Mouse (Mus musculus) heart, embryonic 16.5 days (tissue): ENCODE measurements at regions not wholly inside any gene's neighbourhood (a gene's known extent, or its start where the extent isn't known, plus 50 kb on each side); places are given as distances from the start of the nearest gene placed in this dataset.

Source experiments
- ATAC-seq: fragments of 200-750 bp; cut with Nextera tagmentation; replicated peaks from 2 replicates; pipeline ENCODE4 v1.8.0; 2017; ENCODE audit warnings: moderate number of reproducible peaks; ENCODE audit not compliant: insufficient read depth, low FRiP score; ENCODE audit errors: extremely low read depth
- H3K27ac ChIP-seq: fragments of 300-500 bp; sonication (generic); 2 replicates; pipeline ENCODE4 v1.5.1; 2014; ENCODE audit warnings: mild to moderate bottlenecking, low read length, control low read depth, moderate library complexity
- H3K27me3 ChIP-seq: fragments of 300-500 bp; sonication (generic); 2 replicates; pipeline ENCODE4 v1.6.1; 2014; ENCODE audit warnings: low read length, mixed read lengths; ENCODE audit not compliant: control insufficient read depth, insufficient read depth
- H3K36me3 ChIP-seq: fragments of 300-500 bp; sonication (generic); 2 replicates; pipeline ENCODE4 v1.6.1; 2014; ENCODE audit not compliant: control insufficient read depth, insufficient read depth
- H3K4me1 ChIP-seq: fragments of 300-500 bp; sonication (generic); 2 replicates; pipeline ENCODE4 v1.6.1; 2014; ENCODE audit warnings: low read length, mixed read lengths; ENCODE audit not compliant: control insufficient read depth, insufficient read depth
- H3K4me2 ChIP-seq: fragments of 300-500 bp; sonication (generic); 2 replicates; pipeline ENCODE4 v1.6.1; 2014; ENCODE audit warnings: low read depth, mild to moderate bottlenecking, control low read depth, low read length
- H3K4me3 ChIP-seq: fragments of 300-500 bp; sonication (generic); 2 replicates; pipeline ENCODE4 v1.5.1; 2014; ENCODE audit warnings: mild to moderate bottlenecking, control low read depth, low read length
- H3K9ac ChIP-seq: fragments of 300-500 bp; sonication (generic); 2 replicates; pipeline ENCODE4 v1.6.1; 2014; ENCODE audit warnings: low read length, control low read depth
- H3K9me3 ChIP-seq: fragments of 300-500 bp; sonication (generic); replicated peaks from 2 replicates; pipeline ENCODE4 v1.6.1; 2016; ENCODE audit warnings: low read length; ENCODE audit not compliant: control insufficient read depth
- WGBS: fragments of 180-500 bp; shearing (Covaris S2); extraction: QIAGEN DNeasy Blood & Tissue Kit; methylation state at CpG from one replicate; pipeline ENCODE4 v1.1.7; 2014; 5-methylcytosine and 5-hydroxymethylcytosine counted together

- Histone ChIP-seq H3K9ac (peak overlapping the region; percentile 45; the same call in 1 of the 2 replicates), H3K27ac (no peak overlapping the region), H3K27me3 (no peaks in the 10 kb centered on the region), H3K36me3 (no peaks in the 10 kb centered on the region), H3K4me2 (peak overlapping the region; percentile 47), H3K4me1 (peaks cover 14% of the 10 kb centered on the region), H3K9me3 (no peaks in the 10 kb centered on the region), H3K4me3 (peak overlapping the region; percentile 23)
- 30% methylated on average over 24 of the region's 24 CpGs for WGBS
- ATAC-seq = 0 out of 2 replicates have a peak, but pooled peaks have one; percentile 14
Measured at GRCm38 (mm10) chr8:91747174-91747859, 54.5 kb downstream of the Irx3 start.

DNA sequence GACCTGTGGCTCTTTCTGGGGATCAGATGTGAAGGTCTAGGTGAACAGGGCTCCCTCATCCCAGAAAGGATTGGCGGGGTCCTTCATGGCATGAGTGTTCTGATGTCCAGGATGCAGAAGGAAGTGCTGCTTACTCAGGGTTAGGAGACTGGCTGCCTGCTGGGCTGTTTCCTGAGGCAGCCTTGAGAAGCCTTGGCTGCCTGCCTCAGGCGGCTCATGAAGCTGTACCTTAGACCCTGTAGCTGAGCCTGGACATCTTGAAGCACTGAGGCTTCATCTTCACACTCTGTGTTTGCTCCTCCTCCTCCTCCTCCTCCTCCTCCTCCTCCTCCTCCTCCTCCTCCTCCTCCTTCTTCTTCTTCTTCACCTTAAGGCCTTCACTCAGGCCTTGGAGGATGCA lies 77.2 kb downstream of the Irx3 start:
- Histone ChIP-seq H3K9me3 (no peaks in the 10 kb centered on the region; the same call in 1 of the 2 replicates), H3K4me1 (no peaks in the 10 kb centered on the region), H3K27me3 (no peaks in the 10 kb centered on the region), H3K27ac (no peak overlapping the region), H3K36me3 (no peaks in the 10 kb centered on the region), H3K4me2 (no peak overlapping the region), H3K4me3 (no peak overlapping the region), H3K9ac (no peak overlapping the region)
- WGBS = 69% methylated on average over 2 of the region's 2 CpGs
- ATAC-seq = no peak
